Mouse (Mus musculus): Measurements from ENCODE around the gene Noa1. TPM values are rescaled to one million over a fixed set of nuclear protein-coding genes. Genes with fewer than 3 reads are reported as not detected.
A peak's percentile ranks its signal among the peaks of the same experiment; 100 is the strongest.

Noa1 gene
- polyA plus RNA-seq, 1 experiment from 2014 or later: 13.3 TPM

- ATAC-seq (ENCODE audit: low read depth): peak; percentile 52
- Histone ChIP-seq H3K4me1 (ENCODE audit: control insufficient read depth, low read depth, low read length) (peaks cover 5% of the 10 kb centered on the region), H3K27me3 (ENCODE audit: control insufficient read depth, insufficient read depth, low read depth, low read length) (no peaks in the 10 kb centered on the region), H3K27ac (ENCODE audit: low read length) (peak overlapping the region; percentile 88), H3K4me3 (ENCODE audit: low read depth, low read length) (peak overlapping the region; percentile 91), H3K4me2 (ENCODE audit: low read depth, low read length) (peak overlapping the region; percentile 98), H3K36me3 (ENCODE audit: control insufficient read depth, insufficient read depth) (peaks cover 16% of the 10 kb centered on the region), H3K9me3 (replicated peaks; ENCODE audit: control insufficient read depth, low read length) (0 out of 2 replicates have a peak, but pooled peaks cover 2% of the 10 kb centered on the region), H3K9ac (ENCODE audit: low read depth, low read length) (peak overlapping the region; percentile 91)
- under 1% methylated on average over 66 of the region's 87 CpGs for WGBS (ENCODE audit: insufficient replicate concordance)
These were observed 43.6 kb downstream of the Noa1 start for GRCm38 (mm10) chr5:77266066-77266885.

GRCm38 (mm10) chr5:77265671-77266065, 44.2 kb downstream of the Noa1 start:
- peaks cover 16% of the 10 kb centered on the region for H3K36me3 ChIP-seq (ENCODE audit: control insufficient read depth, insufficient read depth)
- H3K27ac ChIP-seq (ENCODE audit: low read length): peak overlapping the region; percentile 88
- peak overlapping the region; percentile 91 for H3K4me3 ChIP-seq (ENCODE audit: low read depth, low read length)
- H3K4me1 ChIP-seq (ENCODE audit: control insufficient read depth, low read depth, low read length): peaks cover 5% of the 10 kb centered on the region
- peak overlapping the region; percentile 98 for H3K4me2 ChIP-seq (ENCODE audit: low read depth, low read length)
- ATAC-seq (ENCODE audit: low read depth): peak; percentile 83
- H3K9me3 ChIP-seq (replicated peaks; ENCODE audit: control insufficient read depth, low read length): 0 out of 2 replicates have a peak, but pooled peaks cover 2% of the 10 kb centered on the region
- peak overlapping the region; percentile 91 for H3K9ac ChIP-seq (ENCODE audit: low read depth, low read length)
- under 1% methylated on average over 43 of the region's 53 CpGs for WGBS (ENCODE audit: insufficient replicate concordance)
- no peaks in the 10 kb centered on the region for H3K27me3 ChIP-seq (ENCODE audit: control insufficient read depth, insufficient read depth, low read depth, low read length)

GRCm38 (mm10) chr5:77265081-77265670, 44.7 kb downstream of the Noa1 start, which contains the start of gene Rest:
Gene Rest (plus strand): TSS chr5:77265491.
- Histone ChIP-seq H3K4me1 (ENCODE audit: control insufficient read depth, low read depth, low read length) (peaks cover 5% of the 10 kb centered on the region), H3K27me3 (ENCODE audit: control insufficient read depth, insufficient read depth, low read depth, low read length) (no peaks in the 10 kb centered on the region), H3K27ac (ENCODE audit: low read length) (peak within 1 kb of the TSS; percentile 88), H3K36me3 (ENCODE audit: control insufficient read depth, insufficient read depth) (peaks cover 16% of the 10 kb centered on the region), H3K4me3 (ENCODE audit: low read depth, low read length) (peak within 1 kb of the TSS; percentile 91), H3K9ac (ENCODE audit: low read depth, low read length) (peak within 1 kb of the TSS; percentile 91), H3K9me3 (replicated peaks; ENCODE audit: control insufficient read depth, low read length) (0 out of 2 replicates have a peak, but pooled peaks cover 2% of the 10 kb centered on the region), H3K4me2 (ENCODE audit: low read depth, low read length) (peak within 1 kb of the TSS; percentile 98)
- peak; percentile 84 for ATAC-seq (ENCODE audit: low read depth)
- under 1% methylated on average over 63 of the region's 78 CpGs for WGBS (ENCODE audit: insufficient replicate concordance)

- no peak for ATAC-seq (ENCODE audit: low read depth)
- Histone ChIP-seq H3K9ac (ENCODE audit: low read depth, low read length) (no peak overlapping the region), H3K4me3 (ENCODE audit: low read depth, low read length) (no peak overlapping the region), H3K36me3 (ENCODE audit: control insufficient read depth, insufficient read depth) (no peaks in the 10 kb centered on the region), H3K9me3 (replicated peaks; ENCODE audit: control insufficient read depth, low read length) (no peaks in the 10 kb centered on the region), H3K4me1 (ENCODE audit: control insufficient read depth, low read depth, low read length) (peaks cover 5% of the 10 kb centered on the region), H3K4me2 (ENCODE audit: low read depth, low read length) (no peak overlapping the region), H3K27me3 (ENCODE audit: control insufficient read depth, insufficient read depth, low read depth, low read length) (no peaks in the 10 kb centered on the region), H3K27ac (ENCODE audit: low read length) (no peak overlapping the region)
- 79% methylated on average over 5 of the region's 5 CpGs for WGBS (ENCODE audit: insufficient replicate concordance)
These were observed 47.8 kb downstream of the Noa1 start for GRCm38 (mm10) chr5:77262105-77262504.

- Histone ChIP-seq H3K4me3 (ENCODE audit: low read depth, low read length) (no peak overlapping the region), H3K27ac (ENCODE audit: low read length) (no peak overlapping the region), H3K27me3 (ENCODE audit: control insufficient read depth, insufficient read depth, low read depth, low read length) (no peaks in the 10 kb centered on the region), H3K36me3 (ENCODE audit: control insufficient read depth, insufficient read depth) (no peaks in the 10 kb centered on the region), H3K9ac (ENCODE audit: low read depth, low read length) (no peak overlapping the region), H3K4me1 (ENCODE audit: control insufficient read depth, low read depth, low read length) (peaks cover 5% of the 10 kb centered on the region), H3K9me3 (replicated peaks; ENCODE audit: control insufficient read depth, low read length) (no peaks in the 10 kb centered on the region), H3K4me2 (ENCODE audit: low read depth, low read length) (no peak overlapping the region)
- ATAC-seq (ENCODE audit: low read depth): no peak
- 26% methylated on average over 4 of the region's 4 CpGs for WGBS (ENCODE audit: insufficient replicate concordance)
These were observed 48.7 kb downstream of the Noa1 start for GRCm38 (mm10) chr5:77261137-77261536.

- whole genome bisulfite sequencing (ENCODE audit: insufficient replicate concordance): 49% methylated on average over 6 of the region's 6 CpGs
- Histone ChIP-seq H3K4me3 (ENCODE audit: low read depth, low read length) (no peak overlapping the region), H3K27me3 (ENCODE audit: control insufficient read depth, insufficient read depth, low read depth, low read length) (no peaks in the 10 kb centered on the region), H3K36me3 (ENCODE audit: control insufficient read depth, insufficient read depth) (no peaks in the 10 kb centered on the region), H3K4me1 (ENCODE audit: control insufficient read depth, low read depth, low read length) (peaks cover 5% of the 10 kb centered on the region), H3K9ac (ENCODE audit: low read depth, low read length) (no peak overlapping the region), H3K4me2 (ENCODE audit: low read depth, low read length) (no peak overlapping the region), H3K27ac (ENCODE audit: low read length) (no peak overlapping the region), H3K9me3 (replicated peaks; ENCODE audit: control insufficient read depth, low read length) (no peaks in the 10 kb centered on the region)
- no peak for ATAC-seq (ENCODE audit: low read depth)
These were observed 49.7 kb downstream of the Noa1 start for GRCm38 (mm10) chr5:77260141-77260540.

GRCm38 (mm10) chr5:77259315-77259714, 50.6 kb downstream of the Noa1 start:
- Histone ChIP-seq H3K4me2 (ENCODE audit: low read depth, low read length) (no peak overlapping the region), H3K27ac (ENCODE audit: low read length) (no peak overlapping the region), H3K36me3 (ENCODE audit: control insufficient read depth, insufficient read depth) (no peaks in the 10 kb centered on the region), H3K9me3 (replicated peaks; ENCODE audit: control insufficient read depth, low read length) (no peaks in the 10 kb centered on the region), H3K27me3 (ENCODE audit: control insufficient read depth, insufficient read depth, low read depth, low read length) (no peaks in the 10 kb centered on the region), H3K9ac (ENCODE audit: low read depth, low read length) (no peak overlapping the region), H3K4me3 (ENCODE audit: low read depth, low read length) (no peak overlapping the region), H3K4me1 (ENCODE audit: control insufficient read depth, low read depth, low read length) (no peaks in the 10 kb centered on the region)
- no peak for ATAC-seq (ENCODE audit: low read depth)

GRCm38 (mm10) chr5:77257603-77258002, 52.3 kb downstream of the Noa1 start:
- H3K9ac ChIP-seq (ENCODE audit: low read depth, low read length): no peak overlapping the region
- no peak overlapping the region for H3K4me2 ChIP-seq (ENCODE audit: low read depth, low read length)
- 71% methylated on average over 3 of the region's 3 CpGs for WGBS (ENCODE audit: insufficient replicate concordance)
- H3K27me3 ChIP-seq (ENCODE audit: control insufficient read depth, insufficient read depth, low read depth, low read length): no peaks in the 10 kb centered on the region
- H3K4me1 ChIP-seq (ENCODE audit: control insufficient read depth, low read depth, low read length): no peaks in the 10 kb centered on the region
- H3K4me3 ChIP-seq (ENCODE audit: low read depth, low read length): no peak overlapping the region
- no peaks in the 10 kb centered on the region for H3K36me3 ChIP-seq (ENCODE audit: control insufficient read depth, insufficient read depth)
- H3K27ac ChIP-seq (ENCODE audit: low read length): no peak overlapping the region
- H3K9me3 ChIP-seq (replicated peaks; ENCODE audit: control insufficient read depth, low read length): no peaks in the 10 kb centered on the region
- no peak for ATAC-seq (ENCODE audit: low read depth)

- Histone ChIP-seq H3K9me3 (replicated peaks; ENCODE audit: control insufficient read depth, low read length) (no peaks in the 10 kb centered on the region), H3K4me3 (ENCODE audit: low read depth, low read length) (no peak overlapping the region), H3K4me2 (ENCODE audit: low read depth, low read length) (no peak overlapping the region), H3K27ac (ENCODE audit: low read length) (no peak overlapping the region), H3K9ac (ENCODE audit: low read depth, low read length) (no peak overlapping the region), H3K36me3 (ENCODE audit: control insufficient read depth, insufficient read depth) (no peaks in the 10 kb centered on the region), H3K27me3 (ENCODE audit: control insufficient read depth, insufficient read depth, low read depth, low read length) (no peaks in the 10 kb centered on the region), H3K4me1 (ENCODE audit: control insufficient read depth, low read depth, low read length) (no peaks in the 10 kb centered on the region)
- no peak for ATAC-seq (ENCODE audit: low read depth)
- WGBS (ENCODE audit: insufficient replicate concordance): 47% methylated on average over 3 of the region's 3 CpGs
These were observed 55.5 kb downstream of the Noa1 start for GRCm38 (mm10) chr5:77254402-77254801.

Measured in liver, embryonic 16.5 days (tissue).